Mouse (Mus musculus) cerebellum, adult 2 months (tissue): ENCODE results near the gene Clspn. TPM values are rescaled to one million over a fixed set of nuclear protein-coding genes. Genes with fewer than 3 reads are reported as not detected.

Experiments
- DNase-seq, 2 experiments: peaks; one replicate each; pipeline ENCODE4 v3.0.0; 2021
- H3K27ac ChIP-seq: fragments of 200-500 bp; 2 replicates; pipeline ENCODE4 v1.5.1; 2012; ENCODE audit warnings: low read length, control low read depth, inconsistent platforms; ENCODE audit not compliant: insufficient read depth
- H3K27me3 ChIP-seq: fragments of 200-500 bp; 2 replicates; pipeline ENCODE4 v1.6.1; 2012; ENCODE audit warnings: inconsistent platforms, mild to moderate bottlenecking, low read length, moderate library complexity; ENCODE audit not compliant: control insufficient read depth, insufficient read depth
- H3K4me1 ChIP-seq: fragments of 200-500 bp; 2 replicates; pipeline ENCODE4 v1.6.1; 2011; ENCODE audit warnings: low read length; ENCODE audit not compliant: control insufficient read depth, insufficient read depth
- H3K4me3 ChIP-seq: fragments of 200-500 bp; replicated peaks from 2 replicates; pipeline ENCODE3; 2011; ENCODE audit warnings: mild to moderate bottlenecking, low read depth, low read length, control low read depth; ENCODE audit not compliant: insufficient read depth
- CTCF ChIP-seq: fragments of 200-500 bp; IDR thresholded peaks from 2 replicates; pipeline ENCODE4 v1.5.1; 2011; ENCODE audit warnings: low read depth, mild to moderate bottlenecking, control low read depth, low read length, moderate library complexity, borderline replicate concordance; ENCODE audit not compliant: insufficient read depth
- POLR2A ChIP-seq: fragments of 200-500 bp; IDR thresholded peaks from 2 replicates; pipeline ENCODE4 v1.6.1; 2011; ENCODE audit warnings: low read length, control low read depth, borderline replicate concordance; ENCODE audit not compliant: insufficient read depth
- WGBS: fragments of 180-500 bp; shearing (Covaris S2); methylation state at CpG from one replicate; pipeline ENCODE4 v1.1.7; 2018; 5-methylcytosine and 5-hydroxymethylcytosine counted together
- polyA plus RNA-seq: library from polyadenylated mRNA; depleted of rRNA; stranded (reverse); fragments of >200 nt; gene quantifications from 2 replicates; pipeline ENCODE4 v1.2.3, GENCODE M21; 2012; rRNA removed

Gene Clspn
- polyA plus RNA-seq, 1 experiment: 0.67 TPM

DNA sequence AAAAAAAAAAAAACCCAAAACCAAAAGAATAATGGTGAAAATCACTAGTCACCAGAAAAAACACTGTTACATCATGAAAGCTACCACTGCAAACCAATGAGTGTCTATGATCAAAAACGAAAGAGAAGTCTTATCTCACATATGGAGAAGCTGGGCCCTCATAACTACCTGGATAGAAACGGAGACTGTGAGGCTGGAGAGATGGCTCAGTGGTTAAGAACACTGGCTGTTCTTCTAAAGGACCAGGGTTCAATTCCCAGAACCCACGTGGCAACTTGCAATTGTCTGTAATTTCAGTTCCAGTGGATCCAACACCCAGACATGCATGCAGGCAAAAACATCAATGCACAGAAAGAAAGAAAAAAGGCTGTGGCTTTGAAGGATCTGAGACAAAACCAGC lies 75.9 kb downstream of the Clspn start:
- Histone ChIP-seq H3K27ac (no peak overlapping the region), H3K27me3 (no peaks in the 10 kb centered on the region), H3K4me1 (no peaks in the 10 kb centered on the region), H3K4me3 (no peak overlapping the region)
- DNase-seq: no peak
- no peak for TF ChIP-seq CTCF
- no peak for TF ChIP-seq POLR2A
- 65% methylated on average over 3 of the region's 3 CpGs for WGBS

DNA sequence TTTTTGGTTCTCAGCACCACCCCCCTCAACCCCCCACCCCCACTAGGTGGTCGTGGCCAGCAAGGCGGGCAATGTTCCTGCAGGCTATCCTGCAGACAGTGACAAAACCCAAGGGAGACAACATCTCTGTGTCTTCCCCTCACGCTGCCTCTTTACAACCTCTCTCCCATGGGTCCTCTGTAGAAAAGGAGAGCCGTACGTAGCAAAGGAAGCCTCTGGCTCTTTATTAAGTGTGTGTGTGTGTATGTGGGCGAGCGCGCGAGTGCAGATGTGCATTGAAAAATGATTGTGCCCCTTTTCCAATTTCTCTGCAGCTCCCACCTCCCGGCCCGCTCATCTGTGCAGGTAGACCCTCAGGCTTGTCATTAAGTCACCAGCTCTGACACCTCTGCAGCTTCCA lies 79.6 kb downstream of the Clspn start:
- DNase-seq: no peak
- no peak for TF ChIP-seq CTCF
- no peak for TF ChIP-seq POLR2A
- no peak overlapping the region for H3K27ac ChIP-seq
- 61% methylated on average over 11 of the region's 11 CpGs for WGBS
- H3K27me3 ChIP-seq: no peaks in the 10 kb centered on the region
- no peaks in the 10 kb centered on the region for H3K4me1 ChIP-seq
- H3K4me3 ChIP-seq: no peak overlapping the region

DNA sequence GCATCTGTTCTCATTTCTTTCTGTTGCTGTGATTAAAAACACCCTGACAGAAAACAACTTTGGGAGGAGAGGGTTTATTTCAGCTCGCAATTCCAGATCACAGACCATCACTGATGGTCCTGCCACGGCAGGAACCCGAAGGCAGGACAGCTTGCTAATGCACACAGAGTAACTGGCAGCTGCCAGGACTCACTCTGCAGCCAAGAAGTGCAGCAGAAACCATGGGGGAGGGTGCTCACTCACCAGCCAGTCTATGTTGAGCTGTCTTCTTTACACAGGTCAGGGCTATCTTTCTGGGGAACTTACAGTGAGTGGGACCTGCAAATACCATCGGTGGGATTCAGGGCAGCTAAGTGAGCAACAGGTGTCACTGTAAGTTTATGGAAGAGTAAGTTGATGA lies 80.7 kb downstream of the Clspn start:
- WGBS: 18% methylated on average over 4 of the region's 4 CpGs
- no peak for DNase-seq
- no peak overlapping the region for H3K27ac ChIP-seq
- no peak overlapping the region for H3K4me3 ChIP-seq
- H3K4me1 ChIP-seq: no peaks in the 10 kb centered on the region
- TF ChIP-seq CTCF (no peak), POLR2A (no peak)
- no peaks in the 10 kb centered on the region for H3K27me3 ChIP-seq

DNA sequence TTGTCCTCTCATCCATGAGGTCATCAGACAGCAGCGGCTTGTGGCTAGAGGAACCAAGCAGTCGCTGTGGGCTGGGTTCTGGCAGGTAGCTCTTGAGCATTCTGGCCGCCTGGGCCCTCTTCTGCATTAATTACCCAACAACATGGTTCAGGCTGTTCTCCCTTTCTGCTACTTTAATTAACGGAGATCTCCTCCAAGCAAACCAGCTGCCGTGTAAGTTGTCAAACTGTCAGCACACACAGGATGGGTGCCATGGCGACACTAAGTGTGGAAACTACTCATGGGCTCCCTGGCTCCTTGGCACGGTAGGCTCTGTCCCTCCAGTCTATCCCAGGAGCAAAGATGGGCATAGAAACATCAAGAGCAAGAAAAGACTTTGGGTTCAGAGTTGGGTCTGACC lies 82.6 kb downstream of the Clspn start:
- Histone ChIP-seq H3K27ac (no peak overlapping the region), H3K27me3 (no peaks in the 10 kb centered on the region), H3K4me1 (no peaks in the 10 kb centered on the region), H3K4me3 (no peak overlapping the region)
- TF ChIP-seq CTCF: no peak
- no peak for TF ChIP-seq POLR2A
- 16% methylated on average over 7 of the region's 7 CpGs for WGBS
- DNase-seq: no peak

DNA sequence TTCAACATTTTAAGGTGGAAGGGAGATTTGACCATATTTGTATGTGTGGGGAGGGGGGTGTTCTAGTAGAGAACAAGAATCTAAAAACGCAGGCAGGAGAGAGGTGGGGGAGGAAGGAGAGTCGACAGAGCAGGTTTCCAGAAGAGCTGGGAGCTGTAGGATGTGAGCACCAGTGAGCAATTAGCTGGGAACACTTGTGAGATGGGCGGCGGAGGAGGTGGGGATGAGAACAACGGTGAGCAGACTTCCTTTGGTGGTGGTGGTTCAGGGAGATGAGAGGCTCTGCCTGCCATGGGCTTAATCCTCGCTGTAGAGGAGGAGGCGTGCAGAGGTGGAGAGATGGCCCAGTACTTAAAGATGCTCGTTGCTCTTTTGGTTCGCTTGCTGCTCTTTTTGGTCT lies 85.2 kb downstream of the Clspn start:
- no peaks in the 10 kb centered on the region for H3K4me1 ChIP-seq
- no peak overlapping the region for H3K27ac ChIP-seq
- H3K27me3 ChIP-seq: no peaks in the 10 kb centered on the region
- no peak for TF ChIP-seq POLR2A
- TF ChIP-seq CTCF: no peak
- no peak overlapping the region for H3K4me3 ChIP-seq
- 60% methylated on average over 9 of the region's 9 CpGs for WGBS
- no peak for DNase-seq

Other genes starting within 250 kb of the Clspn start
- 45.8 and 49.7 TPM in 2 replicates for gene Adprhl2, start 235.2 kb upstream of the Clspn start, polyA plus RNA-seq
- gene Tekt2, start 231.2 kb upstream of the Clspn start, polyA plus RNA-seq: 4.1 and 4.7 TPM in 2 replicates
- 13.3 and 14.5 TPM in 2 replicates for gene Ago3, start 127.4 kb upstream of the Clspn start, polyA plus RNA-seq
- gene Ago1, start 88.4 kb upstream of the Clspn start, polyA plus RNA-seq: 37.0 and 38.1 TPM in 2 replicates
- 4.9 TPM in 2 replicates for gene Ago4, start 23.5 kb upstream of the Clspn start, polyA plus RNA-seq
- gene 5730409E04Rik, start 52.9 kb downstream of the Clspn start, polyA plus RNA-seq: 64.7 and 68.6 TPM in 2 replicates
- gene Psmb2, start 120.7 kb downstream of the Clspn start, polyA plus RNA-seq: 170 and 173 TPM in 2 replicates
- gene Tfap2e, start 179.3 kb downstream of the Clspn start, polyA plus RNA-seq: not detected in 2 replicates
- gene Ncdn, start 196.5 kb downstream of the Clspn start, polyA plus RNA-seq: 546 and 554 TPM in 2 replicates
- 51.0 and 51.2 TPM in 2 replicates for gene AU040320, start 196.6 kb downstream of the Clspn start, polyA plus RNA-seq